Mouse (Mus musculus) kidney, adult 2 months (tissue): ENCODE measurements around the gene Ppp4r2.

Experiments used
- CTCF ChIP-seq: fragments of 200-500 bp; conservative IDR thresholded peaks from 2 replicates; pipeline ENCODE4 v1.5.1; 2011; ENCODE audit warnings: low read depth, mild to moderate bottlenecking, control low read depth, low read length, moderate library complexity, mixed read lengths; ENCODE audit not compliant: insufficient read depth, insufficient read length
- POLR2A ChIP-seq: fragments of 200-500 bp; IDR thresholded peaks from one replicate; pipeline ENCODE4 v1.6.1; 2011; ENCODE audit warnings: low read depth, low read length, control low read depth

DNA sequence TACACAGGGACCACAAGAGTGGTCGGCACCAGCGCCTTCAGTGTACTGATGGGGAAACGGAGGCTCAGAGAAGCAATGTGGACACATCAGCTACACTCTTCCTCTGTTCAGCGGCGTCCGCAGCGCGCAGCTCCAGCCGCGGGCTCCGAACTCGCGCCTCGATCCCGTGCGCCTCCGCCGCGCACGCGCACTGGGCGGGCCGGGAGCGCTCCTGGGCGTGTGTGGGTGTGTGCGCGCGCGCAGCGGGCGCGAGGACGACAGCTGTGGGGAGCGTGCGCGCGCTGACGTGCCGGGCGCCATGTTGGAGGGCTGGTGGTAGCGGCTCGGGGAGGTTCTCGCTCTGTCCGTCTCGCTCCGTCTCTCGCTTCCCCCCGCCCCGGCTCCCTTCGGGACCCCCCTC, at the start of gene Ppp4r2:
- TF ChIP-seq CTCF (no peak), POLR2A (no peak)
